Mouse (Mus musculus): ENCODE measurements at regions not wholly inside any gene's neighbourhood (a gene's known extent, or its start where the extent isn't known, plus 50 kb on each side); places are given as distances from the start of the nearest gene placed in this dataset.
A peak's percentile ranks its signal among the peaks of the same experiment; 100 is the strongest.

GRCm38 (mm10) chr2:166442997-166443396 lies 270.6 kb downstream of the Prex1 start:
- 21% methylated on average over 15 of the region's 15 CpGs for WGBS
- H3K4me2 ChIP-seq (ENCODE audit: low read depth, low read length), result no peak overlapping the region
- no peaks in the 10 kb centered on the region for H3K36me3 ChIP-seq (ENCODE audit: control insufficient read depth, insufficient read depth, low read length)
- H3K27me3 ChIP-seq (replicated peaks; ENCODE audit: control insufficient read depth, insufficient read depth, low read length), result no peaks in the 10 kb centered on the region
- no peak overlapping the region for H3K9ac ChIP-seq (ENCODE audit: low read depth, low read length)
- ATAC-seq (ENCODE audit: low read depth) (peak; percentile 35; the same call in 1 of the 2 replicates), DNase-seq (ENCODE audit: low spot score) (peak; percentile 79)
- no peak overlapping the region for H3K4me3 ChIP-seq (ENCODE audit: low read depth, low read length)
- no peak overlapping the region; the same call in 1 of the 2 replicates for H3K27ac ChIP-seq (replicated peaks; ENCODE audit: low read depth, low read length)
- no peaks in the 10 kb centered on the region for H3K9me3 ChIP-seq (ENCODE audit: control insufficient read depth, low read length)
- peaks cover 17% of the 10 kb centered on the region for H3K4me1 ChIP-seq (ENCODE audit: control insufficient read depth, insufficient read depth, low read length)

DNA sequence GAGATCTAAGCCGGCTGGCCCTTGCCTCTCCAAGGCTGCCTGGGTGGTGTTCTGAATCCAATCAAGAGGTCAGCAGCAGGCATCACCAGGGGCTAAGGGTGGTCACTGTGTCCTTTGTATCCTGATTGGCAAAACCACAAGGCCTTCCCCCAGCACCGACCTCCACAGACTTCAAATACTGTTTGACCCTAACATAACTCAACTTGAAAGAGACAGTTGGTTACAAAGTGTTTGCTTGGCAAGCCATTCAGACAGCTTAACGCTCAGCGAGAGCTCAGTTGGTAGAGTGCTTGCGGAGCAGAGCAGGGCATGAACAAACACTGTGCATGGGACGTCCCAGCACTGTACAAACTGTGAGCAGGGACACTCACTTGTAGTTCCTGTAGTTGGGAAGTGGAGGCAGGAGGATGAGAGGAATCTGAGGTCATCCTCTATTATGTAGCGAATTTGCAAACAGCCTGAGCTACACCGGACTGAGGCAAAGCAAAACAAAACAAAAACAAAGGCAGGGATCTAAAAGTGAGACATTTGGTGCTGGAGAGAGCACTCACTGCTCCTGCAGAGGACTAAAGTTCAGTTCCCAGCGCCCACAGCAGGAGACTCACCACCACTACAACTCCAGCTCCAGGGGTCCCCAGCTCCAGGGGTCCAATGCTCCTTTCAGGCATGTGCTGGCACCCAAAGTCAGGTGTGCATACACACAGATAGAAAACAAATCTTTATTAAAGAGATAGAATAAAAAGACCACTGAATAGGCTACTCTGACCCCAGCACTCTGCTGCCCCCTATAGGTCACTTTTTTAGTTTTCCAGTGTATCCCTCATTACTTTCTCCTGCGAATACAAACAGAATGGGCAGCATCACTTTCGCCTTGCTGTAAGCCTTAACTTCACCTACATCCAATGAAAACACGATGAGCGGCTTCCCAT lies 273.5 kb downstream of the Prex1 start:
- Histone ChIP-seq H3K36me3 (ENCODE audit: control insufficient read depth, insufficient read depth, low read length) (no peaks in the 10 kb centered on the region), H3K9ac (ENCODE audit: low read depth, low read length) (no peak overlapping the region), H3K4me1 (ENCODE audit: control insufficient read depth, insufficient read depth, low read length) (peaks cover 7% of the 10 kb centered on the region; the same call in 1 of the 2 replicates), H3K4me2 (ENCODE audit: low read depth, low read length) (no peak overlapping the region), H3K9me3 (ENCODE audit: control insufficient read depth, low read length) (no peaks in the 10 kb centered on the region), H3K27ac (replicated peaks; ENCODE audit: low read depth, low read length) (no peak overlapping the region), H3K27me3 (replicated peaks; ENCODE audit: control insufficient read depth, insufficient read depth, low read length) (no peaks in the 10 kb centered on the region), H3K4me3 (ENCODE audit: low read depth, low read length) (no peak overlapping the region)
- ATAC-seq (ENCODE audit: low read depth) (no peak), DNase-seq (ENCODE audit: low spot score) (no peak)
- WGBS, result 61% methylated on average over 13 of the region's 13 CpGs

DNA sequence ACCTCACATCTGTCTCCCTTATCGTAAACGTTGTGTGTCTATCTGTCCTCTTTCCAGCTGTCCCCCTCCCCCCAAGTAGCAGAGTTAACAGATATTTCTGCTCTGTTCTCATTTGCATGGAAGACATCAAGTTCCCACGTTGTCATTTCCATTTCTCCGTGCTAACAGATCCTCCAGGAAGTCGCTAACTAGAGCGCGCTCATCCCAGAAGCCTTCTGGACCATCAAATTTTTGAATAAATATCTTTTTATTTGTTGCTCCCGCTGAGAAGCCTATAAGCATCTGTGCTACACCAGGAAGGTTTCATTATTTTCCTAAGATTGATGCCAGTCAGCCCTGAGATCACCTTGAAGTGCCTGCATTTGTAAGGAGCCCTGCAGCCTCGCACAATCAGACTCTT lies 275.4 kb downstream of the Prex1 start:
- no peak overlapping the region for H3K9ac ChIP-seq (ENCODE audit: low read depth, low read length)
- peaks cover 14% of the 10 kb centered on the region for H3K4me1 ChIP-seq (ENCODE audit: control insufficient read depth, insufficient read depth, low read length)
- H3K4me3 ChIP-seq (ENCODE audit: low read depth, low read length), result no peak overlapping the region
- no peak overlapping the region for H3K4me2 ChIP-seq (ENCODE audit: low read depth, low read length)
- no peaks in the 10 kb centered on the region for H3K36me3 ChIP-seq (ENCODE audit: control insufficient read depth, insufficient read depth, low read length)
- 66% methylated on average over 9 of the region's 9 CpGs for WGBS
- no peaks in the 10 kb centered on the region for H3K27me3 ChIP-seq (replicated peaks; ENCODE audit: control insufficient read depth, insufficient read depth, low read length)
- no peak overlapping the region for H3K27ac ChIP-seq (replicated peaks; ENCODE audit: low read depth, low read length)
- ATAC-seq (ENCODE audit: low read depth), result no peak
- no peak for DNase-seq (ENCODE audit: low spot score)
- H3K9me3 ChIP-seq (ENCODE audit: control insufficient read depth, low read length), result no peaks in the 10 kb centered on the region

DNA sequence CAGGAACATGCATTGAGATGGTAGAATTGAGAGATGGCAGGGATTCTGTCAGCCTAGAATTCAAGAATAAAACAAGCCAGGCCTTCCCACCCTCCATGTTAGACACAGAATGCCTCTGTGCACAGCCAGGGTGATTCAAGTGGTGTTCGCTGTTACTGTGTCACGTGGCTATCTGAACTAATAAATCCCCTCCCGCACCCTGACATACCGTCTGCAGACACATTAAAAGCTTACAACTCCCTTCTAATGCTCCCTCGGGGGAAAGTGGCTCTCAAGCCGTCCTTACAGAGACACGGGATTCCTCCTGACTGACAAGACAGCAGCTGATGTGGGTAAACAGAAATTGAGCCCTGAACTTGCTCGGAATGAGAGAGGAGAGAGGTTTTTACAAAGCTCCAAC lies 279.1 kb downstream of the Prex1 start:
- Histone ChIP-seq H3K9ac (ENCODE audit: low read depth, low read length) (no peak overlapping the region), H3K36me3 (ENCODE audit: control insufficient read depth, insufficient read depth, low read length) (no peaks in the 10 kb centered on the region), H3K9me3 (ENCODE audit: control insufficient read depth, low read length) (no peaks in the 10 kb centered on the region), H3K27ac (replicated peaks; ENCODE audit: low read depth, low read length) (no peak overlapping the region), H3K4me3 (ENCODE audit: low read depth, low read length) (no peak overlapping the region), H3K4me1 (ENCODE audit: control insufficient read depth, insufficient read depth, low read length) (peaks cover 23% of the 10 kb centered on the region), H3K4me2 (ENCODE audit: low read depth, low read length) (no peak overlapping the region), H3K27me3 (replicated peaks; ENCODE audit: control insufficient read depth, insufficient read depth, low read length) (no peaks in the 10 kb centered on the region)
- 40% methylated on average over 8 of the region's 8 CpGs for WGBS
- no peak for ATAC-seq (ENCODE audit: low read depth)
- DNase-seq (ENCODE audit: low spot score), result peak; percentile 76

DNA sequence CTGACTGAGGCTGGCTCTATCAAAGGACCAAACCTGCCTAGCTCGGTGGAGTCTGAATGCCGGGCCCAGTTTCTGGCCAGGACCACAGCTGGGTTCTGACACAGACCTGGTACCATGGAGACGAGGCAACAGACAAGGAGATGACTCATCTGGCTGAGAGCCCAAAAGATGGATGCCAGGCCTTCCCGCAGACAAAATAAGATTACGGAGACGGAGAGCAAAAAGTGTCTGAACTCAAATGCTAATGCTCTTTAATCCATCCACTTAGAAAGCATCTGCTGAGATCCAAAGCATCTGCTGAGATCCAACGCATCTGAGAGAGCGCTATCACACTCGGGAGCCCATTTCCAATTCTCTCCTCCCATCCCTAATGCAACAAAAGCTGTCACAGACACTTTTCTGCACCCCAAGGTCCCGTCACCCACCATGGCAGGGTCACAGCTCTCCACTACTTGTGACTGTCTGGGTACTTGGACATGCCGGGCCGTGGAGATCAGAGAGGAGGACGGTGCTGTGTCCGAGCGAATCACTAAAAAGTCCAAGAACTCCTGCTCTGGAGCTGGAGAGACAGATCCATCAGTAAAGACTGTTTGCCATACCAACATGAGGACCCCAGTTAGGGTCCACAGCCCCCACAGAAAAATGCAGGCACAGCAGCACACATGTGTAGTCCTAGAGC lies 278.3 kb upstream of the Sulf2 start:
- Histone ChIP-seq H3K9me3 (ENCODE audit: control insufficient read depth, low read length) (no peaks in the 10 kb centered on the region), H3K4me2 (ENCODE audit: low read depth, low read length) (no peak overlapping the region), H3K36me3 (ENCODE audit: control insufficient read depth, insufficient read depth, low read length) (no peaks in the 10 kb centered on the region), H3K4me3 (ENCODE audit: low read depth, low read length) (no peak overlapping the region), H3K27me3 (replicated peaks; ENCODE audit: control insufficient read depth, insufficient read depth, low read length) (no peaks in the 10 kb centered on the region), H3K27ac (replicated peaks; ENCODE audit: low read depth, low read length) (peak overlapping the region; percentile 50), H3K4me1 (ENCODE audit: control insufficient read depth, insufficient read depth, low read length) (peaks cover 30% of the 10 kb centered on the region), H3K9ac (ENCODE audit: low read depth, low read length) (0 out of 2 replicates have a peak overlapping the region, but pooled peaks have one; percentile 30)
- WGBS, result 49% methylated on average over 15 of the region's 15 CpGs
- ATAC-seq (ENCODE audit: low read depth) (peak; percentile 31; the same call in 1 of the 2 replicates), DNase-seq (ENCODE audit: low spot score) (peak; percentile 91)

DNA sequence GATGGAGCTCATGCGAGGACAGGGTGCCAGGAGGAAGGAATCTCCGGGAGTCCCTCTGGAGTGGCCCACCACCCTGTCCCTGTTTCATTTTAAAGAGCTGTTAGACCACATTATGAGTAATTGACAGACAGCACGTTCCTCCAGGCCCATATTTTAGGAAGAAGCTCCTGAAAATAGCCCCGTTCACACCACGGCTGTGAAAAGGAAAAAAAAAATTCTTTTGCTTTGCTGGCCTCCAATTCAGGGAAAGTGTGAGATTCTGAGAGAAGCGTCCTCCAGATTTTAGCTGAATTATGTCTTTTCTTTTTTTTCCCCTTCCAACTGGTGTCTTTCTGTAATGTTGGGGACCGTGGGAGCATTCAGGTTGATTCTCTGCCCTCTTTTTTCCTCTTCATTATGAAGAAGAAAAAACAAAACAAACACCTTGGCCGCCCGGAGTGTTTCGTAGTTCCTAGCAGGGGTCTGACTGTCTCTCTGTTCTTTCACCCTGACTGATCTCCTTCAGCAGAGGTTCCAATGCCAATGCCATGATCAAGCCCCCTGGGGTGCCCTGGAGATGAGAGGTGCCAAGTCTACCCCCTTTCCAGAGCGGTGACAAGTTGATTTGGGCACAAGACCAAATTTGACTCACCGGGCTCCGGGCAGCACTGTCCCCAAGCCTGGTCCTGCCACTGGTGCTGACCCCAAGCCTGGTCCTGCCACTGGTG lies 277.6 kb upstream of the Sulf2 start:
- Histone ChIP-seq H3K4me3 (ENCODE audit: low read depth, low read length) (no peak overlapping the region), H3K9ac (ENCODE audit: low read depth, low read length) (no peak overlapping the region), H3K27ac (replicated peaks; ENCODE audit: low read depth, low read length) (peak overlapping the region; percentile 50), H3K27me3 (replicated peaks; ENCODE audit: control insufficient read depth, insufficient read depth, low read length) (no peaks in the 10 kb centered on the region), H3K4me2 (ENCODE audit: low read depth, low read length) (no peak overlapping the region), H3K36me3 (ENCODE audit: control insufficient read depth, insufficient read depth, low read length) (no peaks in the 10 kb centered on the region), H3K4me1 (ENCODE audit: control insufficient read depth, insufficient read depth, low read length) (peaks cover 31% of the 10 kb centered on the region), H3K9me3 (ENCODE audit: control insufficient read depth, low read length) (no peaks in the 10 kb centered on the region)
- DNase-seq (ENCODE audit: low spot score), result no peak
- WGBS, result 64% methylated on average over 13 of the region's 13 CpGs
- ATAC-seq (ENCODE audit: low read depth), result no peak

DNA sequence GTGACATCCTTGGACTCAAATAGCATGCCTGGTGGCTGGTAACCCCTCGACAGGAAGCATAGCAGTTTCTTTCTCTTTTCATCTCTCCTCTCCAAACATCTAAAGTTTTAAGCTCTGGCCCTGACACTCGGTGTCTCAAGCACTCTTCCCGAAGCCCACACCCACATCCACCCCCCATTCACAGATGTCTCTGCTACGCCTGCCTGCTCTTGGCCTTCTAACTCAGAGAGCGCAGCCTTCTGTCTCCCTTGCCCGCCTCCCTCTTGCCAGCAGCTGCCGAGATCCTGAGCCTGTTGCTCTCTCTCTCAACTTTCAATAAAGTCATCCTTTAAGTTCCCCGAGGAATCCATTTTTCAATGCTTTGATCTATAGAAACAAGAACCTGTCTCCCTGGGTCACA lies 277.1 kb upstream of the Sulf2 start:
- 54% methylated on average over 8 of the region's 8 CpGs for WGBS

GRCm38 (mm10) chr2:166429918-166430317 lies 274.5 kb upstream of the Sulf2 start:
- no peak overlapping the region for H3K27ac ChIP-seq (replicated peaks; ENCODE audit: low read depth, low read length)
- no peaks in the 10 kb centered on the region for H3K36me3 ChIP-seq (ENCODE audit: control insufficient read depth, insufficient read depth, low read length)
- no peak overlapping the region for H3K4me3 ChIP-seq (ENCODE audit: low read depth, low read length)
- peaks cover 55% of the 10 kb centered on the region for H3K4me1 ChIP-seq (ENCODE audit: control insufficient read depth, insufficient read depth, low read length)
- no peaks in the 10 kb centered on the region for H3K9me3 ChIP-seq (ENCODE audit: control insufficient read depth, low read length)
- WGBS, result 42% methylated on average over 5 of the region's 5 CpGs
- no peaks in the 10 kb centered on the region for H3K27me3 ChIP-seq (replicated peaks; ENCODE audit: control insufficient read depth, insufficient read depth, low read length)
- DNase-seq (ENCODE audit: low spot score) (peak; percentile 75), ATAC-seq (ENCODE audit: low read depth) (no peak)
- H3K4me2 ChIP-seq (ENCODE audit: low read depth, low read length), result no peak overlapping the region
- no peak overlapping the region for H3K9ac ChIP-seq (ENCODE audit: low read depth, low read length)

More for the DNA sequence above, 277.1 kb upstream of the Sulf2 start:
- Histone ChIP-seq H3K4me1 (ENCODE audit: control insufficient read depth, insufficient read depth, low read length) (peaks cover 37% of the 10 kb centered on the region), H3K4me3 (ENCODE audit: low read depth, low read length) (no peak overlapping the region), H3K4me2 (ENCODE audit: low read depth, low read length) (no peak overlapping the region), H3K27me3 (replicated peaks; ENCODE audit: control insufficient read depth, insufficient read depth, low read length) (no peaks in the 10 kb centered on the region), H3K9me3 (ENCODE audit: control insufficient read depth, low read length) (no peaks in the 10 kb centered on the region), H3K27ac (replicated peaks; ENCODE audit: low read depth, low read length) (no peak overlapping the region), H3K9ac (ENCODE audit: low read depth, low read length) (no peak overlapping the region), H3K36me3 (ENCODE audit: control insufficient read depth, insufficient read depth, low read length) (no peaks in the 10 kb centered on the region)
- DNase-seq (ENCODE audit: low spot score), result no peak
- no peak for ATAC-seq (ENCODE audit: low read depth)
